Mouse (Mus musculus) lung, postnatal 0 days (tissue): ENCODE measurements around the gene Vat1l.

ENCODE experiments used
- CTCF ChIP-seq: IDR thresholded peaks from 2 replicates; pipeline ENCODE4 v1.5.1; 2016; ENCODE audit warnings: antibody characterized with exemption, mild to moderate bottlenecking
- EP300 ChIP-seq: IDR thresholded peaks from 2 replicates; pipeline ENCODE4 v1.6.1; 2016; ENCODE audit warnings: antibody characterized with exemption, mild to moderate bottlenecking, control low read depth

DNA sequence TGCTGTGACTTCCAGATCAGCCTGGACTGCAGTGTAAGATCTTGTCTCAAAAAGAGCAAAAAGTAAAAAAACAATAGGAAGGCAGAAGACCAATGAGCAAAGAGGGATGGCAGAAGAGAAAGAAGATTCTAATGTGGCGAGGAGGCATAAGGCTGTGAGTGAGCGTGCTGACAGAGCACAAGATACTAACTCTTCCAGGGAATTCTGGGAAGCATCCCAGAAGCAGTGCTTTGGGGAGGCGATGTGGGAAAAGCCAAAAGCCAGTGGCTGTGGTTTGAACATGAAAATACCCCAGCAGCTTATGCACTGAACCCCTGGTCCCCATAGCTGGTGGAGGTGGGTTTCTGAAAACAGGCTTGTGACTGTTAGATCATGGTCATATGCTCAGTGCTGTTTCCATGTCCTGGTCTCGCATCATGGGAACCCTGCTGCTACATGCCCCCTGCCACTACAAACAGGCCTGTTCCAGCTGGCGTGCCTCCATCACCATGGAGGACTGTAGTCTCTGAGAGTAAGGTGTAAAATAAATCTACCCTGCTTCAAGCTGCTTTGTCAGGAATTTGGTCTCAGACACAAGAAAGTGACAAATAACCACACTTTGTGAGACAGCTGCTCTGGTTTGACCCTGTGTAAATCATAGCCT is 54.4 kb downstream of the Vat1l start:
- TF ChIP-seq CTCF = no peak
- no peak for TF ChIP-seq EP300
